Mouse (Mus musculus) liver, postnatal 0 days (tissue): ENCODE measurements around the gene Cblc.

Experiments
- CTCF ChIP-seq: sonication (generic); IDR thresholded peaks from 2 replicates; pipeline ENCODE4 v1.5.1; 2016; ENCODE audit warnings: antibody characterized with exemption, low read depth
- EP300 ChIP-seq: IDR thresholded peaks from 2 replicates; pipeline ENCODE4 v1.6.1; 2016; ENCODE audit warnings: antibody characterized with exemption, low read depth, mild to moderate bottlenecking

DNA sequence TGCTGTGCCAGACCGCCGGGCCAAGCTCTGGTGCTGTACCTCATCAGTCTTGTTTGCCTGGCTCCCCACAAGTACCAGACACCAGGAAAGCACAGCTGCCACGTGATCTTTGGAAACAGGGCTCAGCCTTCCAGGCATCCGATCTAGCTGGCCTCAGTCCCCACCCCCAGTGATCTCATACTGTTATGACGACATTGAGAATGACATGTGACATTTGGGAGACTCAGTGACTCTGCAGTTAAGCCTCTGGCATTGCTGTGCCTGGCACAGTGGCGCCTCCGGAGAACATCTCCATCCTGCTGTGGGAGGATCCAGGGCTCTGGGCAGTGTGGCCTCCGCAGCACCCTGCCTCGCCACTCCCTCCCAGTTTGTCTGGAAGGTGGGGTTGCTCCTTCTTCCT lies 35.2 kb upstream of the Cblc start:
- TF ChIP-seq EP300 (no peak), CTCF (no peak)
